Mouse (Mus musculus) gastrocnemius, adult 18-20 months (tissue): ENCODE data around the gene Ss18l2. TPM values are rescaled to one million over a fixed set of nuclear protein-coding genes. Genes with fewer than 3 reads are reported as not detected.

Experiments
- DNase-seq: peaks from one replicate; pipeline ENCODE4 v3.0.0; 2021; ENCODE audit warnings: low spot score
- long read RNA-seq, 2 experiments: library from polyadenylated mRNA; stranded (forward); transcript quantifications; one replicate each; pipeline ENCODE4 v2.0.0; 2021
- total RNA-seq, 2 experiments: library from RNA; stranded (reverse); gene quantifications; 2 replicates each; pipeline ENCODE4 v1.2.3; 2021

Gene Ss18l2
- total RNA-seq = 100 to 1,000 TPM; 108 to 115 TPM
- long read RNA-seq, experiment 1, transcript Ss18l2-201 (3 exons, 577 nt) = major isoform, 147 of 247 reads
- long read RNA-seq, experiment 1, transcript Ss18l2-207 (1 exons, 2,354 nt) = minor isoform, 76 of 247 reads
- long read RNA-seq, experiment 1, transcript Ss18l2-203 (2 exons, 1,175 nt) = minor isoform, 21 of 247 reads
- long read RNA-seq, experiment 1, partial matches to known transcripts = 0 of 247 reads
- long read RNA-seq, experiment 1, other reads (novel, unspliced or antisense) = 1 of 247 reads
- long read RNA-seq, experiment 2, transcript Ss18l2-203 (2 exons, 1,175 nt) = minor isoform, 20 of 177 reads
- long read RNA-seq, experiment 2, transcript Ss18l2-201 (3 exons, 577 nt) = major isoform, 98 of 177 reads
- long read RNA-seq, experiment 2, transcript Ss18l2-207 (1 exons, 2,354 nt) = minor isoform, 53 of 177 reads
- long read RNA-seq, experiment 2, partial matches to known transcripts = 0 of 177 reads
- long read RNA-seq, experiment 2, other reads (novel, unspliced or antisense) = 2 of 177 reads

DNA sequence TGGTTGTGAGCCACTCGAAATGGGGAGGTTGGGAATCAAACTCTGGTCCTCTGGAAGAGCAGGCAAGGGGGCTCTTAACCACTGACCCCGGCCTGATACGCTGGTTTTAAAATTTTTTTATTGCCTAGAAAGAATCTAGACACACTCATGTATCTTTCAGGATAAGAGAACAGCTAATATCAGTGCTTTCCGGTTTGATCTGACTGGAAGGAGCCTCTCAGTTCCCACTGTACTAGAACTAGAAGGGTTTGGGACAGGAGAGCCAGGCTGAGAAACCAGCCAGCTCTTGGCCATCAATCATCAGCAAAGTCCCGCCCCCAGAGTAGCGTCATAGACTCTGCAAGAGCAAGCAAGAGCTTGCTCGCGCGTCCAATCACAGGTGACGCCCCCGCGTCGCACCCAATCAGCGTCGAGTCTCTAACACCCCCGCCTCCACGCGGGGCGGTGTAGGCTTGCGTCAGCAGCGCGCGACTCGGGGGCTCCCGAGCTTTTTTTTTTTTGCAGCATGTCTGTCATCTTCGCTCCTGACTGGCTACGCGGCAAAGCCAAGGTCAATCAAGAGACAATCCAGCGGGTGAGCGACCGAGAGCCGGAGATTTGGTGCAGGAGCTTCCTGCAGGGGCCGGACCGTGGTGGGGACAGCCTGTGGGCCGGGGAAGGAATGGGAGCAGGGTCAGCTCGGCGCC, at the start of gene Ss18l2:
Gene Ss18l2 (plus strand): TSS at position 432 of the 686 bp plus-strand sequence.
- peak; percentile 99 for DNase-seq

DNA sequence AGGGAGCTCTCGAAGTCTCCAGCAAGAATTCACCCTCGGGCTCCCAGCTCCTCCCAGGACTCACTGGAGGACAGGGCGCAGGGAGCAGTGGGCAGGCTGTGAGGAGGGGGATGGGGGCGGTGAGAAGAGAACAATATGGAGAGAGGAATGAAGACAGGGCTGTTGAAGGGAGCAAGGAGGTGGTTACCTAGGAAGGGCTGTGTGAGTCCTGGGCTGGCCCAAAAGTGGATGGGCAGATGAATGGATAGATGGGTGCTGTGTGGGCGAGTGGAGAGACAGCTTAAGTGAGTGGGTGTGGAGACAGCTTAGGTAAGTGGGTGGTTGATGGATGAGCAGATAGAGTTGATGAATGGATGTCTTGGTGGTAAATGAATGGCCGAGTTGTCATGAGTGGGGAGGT, 46.7 kb upstream of the Ss18l2 start:
- DNase-seq = no peak

DNA sequence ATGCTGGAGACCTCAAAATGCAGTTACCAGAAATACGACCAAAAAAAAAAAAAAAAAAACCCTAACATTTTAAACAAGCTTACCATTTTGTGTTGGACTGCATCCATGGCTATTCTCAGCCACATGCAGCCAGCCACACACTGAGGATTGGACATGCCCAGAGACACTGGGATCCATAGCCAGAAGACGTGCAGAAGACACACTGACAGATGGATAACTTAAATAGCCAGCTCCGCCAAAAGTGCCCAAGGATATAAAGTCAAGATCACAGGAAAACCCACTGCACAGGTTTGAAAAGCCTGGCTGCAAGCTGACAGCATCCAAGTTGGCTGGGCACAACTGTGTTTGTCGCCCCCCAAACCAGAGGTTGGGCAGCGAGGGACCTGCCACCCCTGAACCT, 46.0 kb upstream of the Ss18l2 start:
- no peak for DNase-seq

DNA sequence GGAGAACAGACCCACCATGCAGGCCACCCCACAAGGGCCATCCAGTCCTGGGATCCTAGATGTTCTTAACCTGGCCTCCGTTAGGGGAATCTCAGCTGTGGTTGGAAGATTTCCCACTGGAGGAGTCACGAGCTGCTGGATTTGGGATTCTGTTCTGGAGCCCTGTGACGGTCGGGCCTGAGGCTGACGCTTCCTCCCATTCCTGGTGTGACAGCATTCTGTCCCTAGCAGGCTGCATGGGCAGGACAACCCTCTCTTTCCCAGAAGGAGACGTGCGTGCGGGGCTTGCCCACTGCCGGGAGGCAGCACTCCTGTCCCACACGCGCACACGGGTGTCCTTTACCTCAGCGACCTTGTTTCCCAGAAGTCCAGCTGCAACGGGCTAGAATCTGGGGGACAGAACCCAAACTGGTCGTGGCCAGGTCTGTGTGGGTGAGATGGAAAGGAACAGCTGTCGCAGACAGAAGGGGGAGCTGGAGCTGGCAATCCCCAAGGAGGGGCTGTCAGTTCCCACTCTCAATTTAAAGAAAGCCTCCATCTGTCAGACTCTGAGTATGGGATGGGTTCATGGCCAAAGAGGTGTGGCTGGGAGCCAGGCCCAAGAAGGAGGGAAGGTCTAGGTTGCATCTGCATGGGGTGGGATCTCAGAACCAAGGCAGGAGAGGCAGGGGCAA, 43.0 kb upstream of the Ss18l2 start:
- no peak for DNase-seq

DNA sequence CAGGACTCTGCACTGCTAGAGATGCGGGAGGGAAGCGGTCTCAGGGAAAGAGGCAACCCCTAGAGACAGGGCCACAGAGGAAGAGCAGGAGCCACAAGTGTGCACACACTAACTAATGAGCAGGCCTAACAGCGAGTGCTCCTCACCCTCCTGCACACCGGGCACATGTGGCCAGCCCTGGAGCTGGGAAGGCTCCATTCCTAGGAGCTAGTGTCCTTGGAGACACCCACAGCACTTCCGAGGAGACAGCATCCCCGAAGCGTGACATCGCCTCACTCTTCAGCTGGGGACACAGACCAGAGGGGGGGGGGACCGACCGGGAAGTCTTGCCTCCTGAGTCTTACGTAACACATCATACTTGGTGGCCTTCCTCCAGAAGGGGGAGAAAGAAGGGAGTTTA, 42.3 kb upstream of the Ss18l2 start:
- DNase-seq = no peak

DNA sequence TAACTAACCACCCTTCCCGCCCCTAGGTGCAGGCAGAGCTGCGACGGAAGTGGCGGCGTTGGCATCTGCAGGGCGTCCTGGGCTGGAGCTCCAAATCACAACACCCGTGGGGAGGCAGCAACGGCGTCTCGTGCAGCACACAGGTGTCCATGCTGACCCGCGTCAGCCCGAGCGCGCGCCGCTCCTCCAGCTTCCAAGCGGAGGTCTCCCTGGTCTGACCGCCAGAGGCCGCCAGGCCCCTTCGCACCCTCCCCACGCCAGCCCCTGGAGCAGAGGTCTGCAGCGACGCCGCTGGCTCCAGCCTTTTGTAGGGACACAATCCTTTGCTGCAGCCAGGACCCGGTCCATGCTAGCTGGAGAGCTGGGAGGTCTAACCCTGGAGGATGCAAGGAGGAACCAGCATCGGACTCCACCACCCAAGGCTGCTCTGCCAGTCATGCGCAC, 40.8 kb upstream of the Ss18l2 start:
- DNase-seq = peak; percentile 56

DNA sequence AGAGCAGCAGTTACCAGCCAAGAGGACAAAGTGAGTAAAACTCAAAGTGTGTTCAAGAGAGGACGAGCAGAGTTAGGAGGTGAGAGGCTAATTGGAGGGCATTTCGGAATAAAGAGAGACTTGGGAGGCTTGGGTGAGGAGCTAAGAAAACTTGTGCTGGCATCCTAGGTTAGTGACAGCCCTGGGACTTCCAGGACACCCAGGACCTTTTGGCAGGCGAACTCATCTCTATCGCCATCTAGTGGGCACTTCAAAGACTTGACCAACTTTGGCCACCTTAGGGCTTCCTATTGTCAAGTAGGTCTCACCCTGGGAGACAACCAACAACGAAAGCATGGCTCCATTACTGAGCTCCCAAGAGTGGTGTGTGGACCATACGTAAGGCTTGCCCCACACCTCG, 38.8 kb upstream of the Ss18l2 start:
- peak; percentile 60 for DNase-seq

DNA sequence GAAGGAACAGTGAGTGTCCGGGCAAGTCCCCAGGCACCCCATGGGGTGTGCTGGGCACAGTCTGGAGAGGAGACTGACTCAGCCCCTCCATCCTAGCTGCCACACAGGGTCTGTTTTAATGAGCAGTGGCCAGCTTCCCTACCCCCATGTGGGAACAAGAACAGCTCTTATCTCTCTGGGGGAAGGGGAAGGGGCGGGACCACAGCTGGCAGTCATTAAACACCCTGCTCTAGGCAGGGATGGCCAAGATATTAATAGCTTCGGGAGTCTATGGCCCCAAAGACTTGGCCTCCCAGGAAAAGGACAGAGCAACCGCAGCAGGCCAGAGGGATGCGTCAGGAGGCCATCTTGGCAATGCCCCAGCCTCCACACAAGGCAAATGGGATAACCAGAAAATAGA, 37.8 kb upstream of the Ss18l2 start:
- peak; percentile 44 for DNase-seq

DNA sequence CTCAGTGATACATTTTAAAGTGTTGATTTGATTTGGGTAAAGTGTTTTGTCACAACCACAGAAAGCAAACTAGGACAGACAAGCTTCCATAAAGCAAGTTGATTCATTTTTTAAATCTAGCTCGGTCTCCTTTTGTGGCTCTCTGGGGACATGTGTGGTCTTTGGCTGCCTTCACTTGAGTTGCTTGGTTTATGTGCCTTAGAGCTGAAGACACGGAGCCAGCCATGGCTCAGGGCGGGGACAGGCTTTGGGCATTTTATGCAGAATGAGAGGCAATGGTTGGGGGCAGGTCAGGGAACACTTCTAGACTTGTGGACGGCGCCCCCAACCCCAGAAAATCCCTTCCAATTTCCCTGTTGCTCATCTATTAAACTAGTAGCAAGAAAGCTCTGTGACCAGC, 36.4 kb upstream of the Ss18l2 start:
- DNase-seq = no peak

DNA sequence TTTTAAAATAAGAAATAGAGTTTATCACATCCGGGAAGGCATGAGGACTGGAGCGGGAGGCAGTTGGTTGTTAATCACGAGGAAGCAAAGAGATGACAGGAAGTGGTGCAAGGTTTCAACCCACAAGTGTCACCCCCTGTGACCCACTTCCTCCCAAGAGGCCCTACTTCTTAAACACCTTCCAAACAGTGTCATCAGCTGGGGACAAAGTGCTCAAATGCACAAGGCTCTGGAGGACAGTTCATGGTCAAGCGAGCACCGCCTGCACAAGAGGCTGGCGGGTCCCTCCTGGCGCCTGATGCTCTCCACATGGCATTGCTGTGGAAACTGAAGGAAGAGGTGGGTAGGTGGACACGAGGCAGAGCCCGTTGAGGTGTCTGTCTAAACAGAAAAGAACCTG, 35.1 kb upstream of the Ss18l2 start:
- DNase-seq = no peak

DNA sequence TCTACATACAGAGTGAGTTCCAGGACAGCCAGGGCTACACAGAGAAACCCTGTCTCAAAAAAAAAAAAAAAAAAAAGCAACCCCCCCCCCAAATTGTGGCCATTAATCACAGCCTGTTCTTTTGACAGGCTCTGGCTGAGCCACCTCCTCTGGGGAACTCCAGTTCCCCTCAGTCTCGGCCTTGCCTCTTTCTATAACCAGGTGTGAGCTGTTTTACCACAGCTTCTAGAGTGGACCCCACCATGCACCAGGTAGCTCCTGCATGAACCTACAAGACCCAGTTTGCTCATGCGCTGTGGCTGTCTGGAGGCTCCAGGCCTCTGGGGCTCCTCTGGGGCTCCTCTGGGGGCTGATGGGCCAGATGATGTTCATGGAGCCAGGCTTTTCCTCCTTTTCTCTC, 34.6 kb upstream of the Ss18l2 start:
- DNase-seq = no peak

DNA sequence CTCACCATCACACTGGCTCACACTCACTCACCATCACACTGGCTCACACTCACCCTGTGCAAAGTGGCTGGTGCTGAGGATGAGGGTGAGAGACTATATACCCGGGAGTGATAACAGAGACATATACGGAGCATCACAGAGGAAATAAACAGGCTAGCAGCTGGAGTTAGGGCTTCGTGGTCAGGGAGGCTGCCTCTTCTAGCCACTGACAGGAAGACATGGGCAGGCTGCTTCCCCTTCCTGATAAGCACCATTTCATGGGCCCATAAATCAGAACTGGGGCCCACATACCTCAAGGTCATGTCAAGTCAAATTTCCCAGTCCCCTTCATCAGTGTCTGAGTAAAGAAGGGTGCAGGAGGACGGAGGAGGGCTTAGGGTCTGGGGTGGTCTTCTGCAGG, 33.1 kb upstream of the Ss18l2 start:
- no peak for DNase-seq

DNA sequence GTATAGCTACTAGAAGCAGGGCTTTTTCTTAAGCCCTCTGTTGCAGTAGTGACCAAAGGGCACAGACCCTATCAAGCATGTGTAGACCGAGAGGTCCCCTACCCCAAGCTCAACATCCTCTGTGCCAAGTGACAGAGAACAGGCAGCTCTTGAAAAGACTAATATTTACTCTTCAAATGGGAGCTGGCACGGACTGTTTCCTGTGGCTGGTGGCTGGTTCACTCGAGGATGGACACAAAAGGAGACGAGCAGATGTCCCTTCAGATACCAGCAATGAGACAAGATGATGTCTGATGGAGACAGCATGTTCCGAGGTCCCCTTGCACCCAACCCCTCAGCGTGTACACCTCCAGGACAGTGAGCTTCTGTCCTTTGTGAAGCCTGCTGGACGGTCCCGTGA, 32.7 kb upstream of the Ss18l2 start:
- DNase-seq = no peak

DNA sequence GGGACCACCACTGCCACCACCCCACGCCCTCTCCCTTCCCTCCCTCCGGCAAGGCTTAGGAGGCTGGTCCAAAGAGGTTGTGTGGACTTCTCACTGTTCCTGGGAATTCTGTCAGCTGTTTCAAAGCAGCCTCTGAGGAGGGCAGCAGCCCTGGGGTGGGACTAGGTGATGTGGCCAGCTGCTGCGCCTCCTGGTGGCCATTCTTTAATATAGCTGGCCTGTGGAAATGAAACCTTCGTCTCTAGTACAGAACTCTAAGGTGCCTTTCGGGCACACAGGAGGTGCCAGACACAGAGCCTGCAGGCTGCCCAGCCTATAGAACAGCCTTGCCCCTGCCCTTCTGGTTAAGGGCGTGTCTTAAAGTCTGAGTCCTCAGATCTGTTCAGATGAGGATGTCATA, 30.6 kb upstream of the Ss18l2 start:
- peak; percentile 56 for DNase-seq

DNA sequence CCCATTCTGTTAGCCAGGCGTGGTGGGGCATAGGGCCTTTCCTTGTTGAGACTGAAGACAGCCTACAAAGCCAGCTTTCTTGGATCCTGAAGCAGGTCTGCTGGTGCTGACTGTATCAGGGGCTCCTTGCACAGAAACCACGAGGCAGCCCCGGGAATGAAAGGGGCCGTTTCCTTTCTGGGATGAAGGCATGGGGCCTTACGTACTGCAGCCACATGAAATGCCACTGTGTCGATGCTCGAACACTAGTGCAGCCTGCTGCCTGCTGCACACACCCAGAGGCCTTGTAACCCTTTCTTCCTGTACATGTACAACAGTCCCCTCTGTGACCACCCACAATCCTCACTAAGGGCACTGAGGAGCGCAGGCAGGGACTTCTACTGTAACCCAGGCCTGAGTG, 28.9 kb upstream of the Ss18l2 start:
- DNase-seq = no peak

DNA sequence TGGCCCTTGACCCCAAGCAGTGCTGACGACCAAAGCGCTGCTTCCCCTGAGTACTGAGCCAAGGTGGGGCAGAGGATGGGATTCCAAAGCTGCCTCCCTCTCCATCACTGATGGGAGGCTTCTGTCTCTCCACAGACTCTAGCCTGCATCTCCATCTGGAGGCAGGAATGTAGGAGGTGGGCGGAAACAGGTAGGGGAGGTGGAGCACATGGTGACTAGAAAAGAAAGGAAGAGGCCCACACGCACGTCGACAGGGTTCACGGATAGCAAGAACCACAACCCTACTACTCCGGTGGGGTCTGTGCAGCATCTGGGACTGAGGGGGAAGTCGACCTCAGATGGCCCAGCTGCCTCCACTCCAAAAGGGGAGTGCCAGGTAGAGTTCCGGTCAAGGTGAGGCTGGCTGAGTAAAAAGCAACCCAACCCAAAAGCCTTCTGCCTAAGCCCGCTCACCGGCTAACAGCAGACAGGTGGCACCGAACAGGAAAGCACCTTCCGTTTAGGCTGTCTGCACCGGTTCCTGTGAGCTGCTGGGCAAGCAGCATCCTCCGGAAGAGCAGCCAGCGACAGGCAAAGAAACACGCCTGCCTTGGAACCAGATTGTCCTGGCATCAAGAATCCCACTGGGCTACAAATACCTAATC, 28.0 kb upstream of the Ss18l2 start:
- no peak for DNase-seq

DNA sequence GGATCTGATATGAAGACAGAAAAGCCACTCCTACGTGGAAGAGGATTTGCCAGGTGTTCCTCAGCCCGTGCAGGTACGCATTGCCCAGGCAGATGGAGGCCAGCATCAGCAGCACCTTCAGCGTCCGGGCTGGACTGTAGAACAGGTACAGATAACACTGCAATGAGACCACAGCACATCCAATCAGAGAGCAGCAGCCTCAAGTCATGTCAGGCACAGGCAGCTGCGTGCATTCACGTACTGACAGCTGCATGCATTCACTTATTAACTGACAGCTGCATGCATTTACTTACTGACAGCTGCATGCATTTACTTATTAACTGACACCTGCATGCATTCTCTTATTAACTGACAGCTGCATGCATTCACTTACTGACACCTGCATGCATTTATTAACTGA, 25.4 kb upstream of the Ss18l2 start:
- no peak for DNase-seq

DNA sequence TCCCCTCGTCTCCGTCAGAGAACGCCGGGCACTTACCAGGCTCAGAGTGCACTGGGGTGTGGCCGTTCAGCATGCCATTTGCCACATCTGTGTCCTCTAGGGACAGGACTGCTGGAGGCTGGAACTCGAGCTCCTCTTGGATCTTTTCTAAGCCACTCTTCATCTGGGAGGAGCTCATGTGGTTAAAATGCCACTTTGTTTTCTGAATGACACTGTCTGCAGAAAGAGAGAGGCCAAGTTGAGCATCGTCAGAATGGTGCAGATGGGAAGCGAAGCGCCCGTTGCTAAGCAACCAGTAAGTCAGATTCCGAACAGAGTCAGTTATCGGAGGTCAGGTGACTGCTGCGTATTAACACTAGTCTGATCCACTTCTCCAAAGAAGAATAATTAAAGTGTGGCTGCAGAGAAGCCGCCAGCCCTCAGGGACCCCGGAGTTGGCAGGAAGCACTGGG, 19.9 kb upstream of the Ss18l2 start:
- DNase-seq = no peak

DNA sequence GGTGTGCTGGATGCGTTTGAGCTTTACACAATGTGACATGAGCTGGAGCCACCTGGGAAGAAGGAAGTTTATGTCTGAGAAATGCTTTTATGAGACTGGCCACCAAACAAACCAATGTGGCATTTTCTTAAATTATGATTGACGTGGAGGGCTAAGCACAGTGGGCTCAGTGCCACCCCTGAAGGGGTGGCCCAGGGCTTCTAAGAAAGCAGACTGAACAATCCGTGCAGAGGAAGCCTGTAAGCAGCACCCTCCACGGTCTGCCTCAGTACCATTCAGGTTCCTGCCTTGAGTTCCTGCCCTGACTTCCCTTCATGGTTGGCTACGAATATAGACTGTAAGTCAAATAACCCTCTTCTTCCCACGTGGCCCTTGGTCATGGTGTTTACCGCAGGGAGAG, 19.4 kb upstream of the Ss18l2 start:
- DNase-seq = no peak

DNA sequence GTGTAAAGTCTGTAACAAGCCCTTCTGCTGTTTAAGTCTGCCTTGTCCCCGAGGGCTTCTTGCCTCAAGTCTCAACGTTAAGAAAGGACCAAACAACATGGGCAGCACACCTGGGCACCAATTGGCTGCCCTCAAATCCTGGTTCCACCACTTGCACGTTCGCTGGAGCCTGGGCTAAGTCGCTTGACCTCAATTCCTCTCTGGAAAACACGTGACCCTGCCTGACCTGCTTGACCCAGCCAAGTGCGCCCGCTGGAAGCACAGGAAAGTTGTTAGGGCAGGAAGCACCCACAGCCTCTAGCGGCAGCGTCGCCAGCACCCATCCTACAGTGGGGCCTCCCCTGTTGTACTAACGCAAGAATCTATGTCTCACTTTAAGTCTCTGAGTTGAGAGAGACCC, 15.4 kb upstream of the Ss18l2 start:
- no peak for DNase-seq

DNA sequence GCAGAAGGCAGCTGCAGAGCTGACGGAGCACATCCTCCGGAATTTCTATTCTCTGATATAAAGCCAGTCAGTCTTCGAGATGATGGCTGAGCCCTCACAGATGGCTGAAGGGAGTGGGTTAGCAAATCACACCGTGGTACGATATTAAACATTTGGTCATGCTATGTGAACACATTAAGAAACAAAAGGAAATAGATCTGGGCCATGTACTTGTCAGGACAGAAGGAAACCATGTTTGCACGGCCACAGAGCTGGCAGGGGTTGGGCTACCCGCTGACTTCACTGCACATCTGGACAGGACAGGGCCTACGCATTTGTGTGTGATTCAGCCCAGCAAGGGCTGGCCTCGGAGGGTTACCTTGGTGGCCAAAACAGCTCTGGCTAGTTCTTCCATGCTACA, 13.5 kb upstream of the Ss18l2 start:
- no peak for DNase-seq
